In genomic region chr17:45574129-45574761, GRCm38 (mm10) we compare ENCODE assay signal across 7 mouse cellular contexts. TPM values are rescaled to one million over a fixed set of nuclear protein-coding genes. Genes with fewer than 3 reads are reported as not detected.
DNase-seq lines count a peak whose midpoint lies in the region; ATAC-seq and TF ChIP-seq lines count a peak whose summit lies in the region.

No protein-coding gene starts in this region.

- H3K27ac ChIP-seq in embryonic facial prominence, embryonic 11.5 days (replicated peaks; ENCODE audit: low read depth, low read length), result peak overlapping the region; percentile 76
- peak overlapping the region; percentile 98 for H3K27ac ChIP-seq in kidney, adult 2 months (ENCODE audit: insufficient read depth, low read depth, low read length)
- H3K27ac ChIP-seq in limb, embryonic 10.5 days, result peak overlapping the region; percentile 97
- H3K27ac ChIP-seq in midbrain, embryonic 11.5 days (ENCODE audit: low read depth, low read length), result peak overlapping the region; percentile 92

- H3K9me3 ChIP-seq in embryonic facial prominence, embryonic 11.5 days (replicated peaks; ENCODE audit: control insufficient read depth, low read length), result no peaks in the 10 kb centered on the region
- no peaks in the 10 kb centered on the region for H3K9me3 ChIP-seq in limb, embryonic 10.5 days (replicated peaks)
- H3K9me3 ChIP-seq in midbrain, embryonic 11.5 days (ENCODE audit: control insufficient read depth, low read length), result no peaks in the 10 kb centered on the region

- H3K4me2 ChIP-seq in embryonic facial prominence, embryonic 11.5 days (ENCODE audit: low read depth, low read length), result peak overlapping the region; percentile 83
- H3K4me2 ChIP-seq in midbrain, embryonic 11.5 days, result peak overlapping the region; percentile 78

- no peaks in the 10 kb centered on the region for H3K27me3 ChIP-seq in embryonic facial prominence, embryonic 11.5 days (ENCODE audit: control insufficient read depth, insufficient read depth, low read length)
- H3K27me3 ChIP-seq in kidney, adult 2 months (replicated peaks; ENCODE audit: control insufficient read depth, insufficient read depth, low read length), result no peaks in the 10 kb centered on the region
- no peaks in the 10 kb centered on the region for H3K27me3 ChIP-seq in limb, embryonic 10.5 days (ENCODE audit: low read depth, poor library complexity, severe bottlenecking)
- no peaks in the 10 kb centered on the region for H3K27me3 ChIP-seq in midbrain, embryonic 11.5 days (ENCODE audit: control insufficient read depth, insufficient read depth, low read length)

- peak overlapping the region; percentile 100 for H3K4me3 ChIP-seq in embryonic facial prominence, embryonic 11.5 days (ENCODE audit: low read depth, low read length)
- H3K4me3 ChIP-seq in kidney, adult 2 months (ENCODE audit: insufficient read depth, low read depth, low read length), result peak overlapping the region; percentile 79
- H3K4me3 ChIP-seq in limb, embryonic 10.5 days, result peak overlapping the region; percentile 77
- H3K4me3 ChIP-seq in midbrain, embryonic 11.5 days (ENCODE audit: low read depth, low read length), result peak overlapping the region; percentile 99

- WGBS in embryonic facial prominence, embryonic 11.5 days, result 4% methylated on average over 17 of the region's 17 CpGs
- 3% methylated on average over 17 of the region's 17 CpGs for WGBS in kidney, adult 2 months
- WGBS in limb, embryonic 10.5 days, result 5% methylated on average over 17 of the region's 17 CpGs
- WGBS in midbrain, embryonic 11.5 days, result 2% methylated on average over 17 of the region's 17 CpGs

- TF ChIP-seq POLR2A in kidney, adult 2 months (IDR thresholded peaks at IDR 0.05; ENCODE audit: low read depth, low read length), result peak; percentile 44

- peak overlapping the region; percentile 98 for H3K9ac ChIP-seq in embryonic facial prominence, embryonic 11.5 days (replicated peaks; ENCODE audit: low read length)
- peak overlapping the region; percentile 99 for H3K9ac ChIP-seq in midbrain, embryonic 11.5 days (ENCODE audit: low read length)

- no peak for TF ChIP-seq CTCF in kidney, adult 2 months (conservative IDR thresholded peaks at IDR 0.05; ENCODE audit: insufficient read depth, insufficient read length, low read depth, low read length)

- peak; percentile 81 for DNase-seq in adrenal gland, adult 8-10 months
- peak; percentile 56 for DNase-seq in embryonic facial prominence, embryonic 11.5 days (ENCODE audit: low spot score)
- DNase-seq in heart, adult 8-10 months (ENCODE audit: low spot score), result peak; percentile 69
- DNase-seq in kidney, adult 2 months, result peak; percentile 78
- peak; percentile 79 for DNase-seq in limb, embryonic 10.5 days (ENCODE audit: low spot score)
- DNase-seq in midbrain, embryonic 11.5 days (ENCODE audit: low spot score, missing footprints), result peak; percentile 96
- DNase-seq in spleen, adult 18-20 months, result peak; percentile 69 to 76

- ATAC-seq in embryonic facial prominence, embryonic 11.5 days (replicated peaks; ENCODE audit: insufficient number of reproducible peaks, low FRiP score, low TSS enrichment, low read depth), result peak; percentile 24
- ATAC-seq in midbrain, embryonic 11.5 days (ENCODE audit: low FRiP score), result peak; percentile 39

- H3K4me1 ChIP-seq in embryonic facial prominence, embryonic 11.5 days (ENCODE audit: control insufficient read depth, insufficient read depth, low read length), result no peaks in the 10 kb centered on the region; the same call in 1 of the 2 replicates
- peaks cover 10% of the 10 kb centered on the region; the same call in 1 of the 2 replicates for H3K4me1 ChIP-seq in kidney, adult 2 months (ENCODE audit: control insufficient read depth, insufficient read depth, low read length)
- H3K4me1 ChIP-seq in limb, embryonic 10.5 days, result peaks cover 31% of the 10 kb centered on the region
- H3K4me1 ChIP-seq in midbrain, embryonic 11.5 days (ENCODE audit: control insufficient read depth, insufficient read depth, low read length), result peaks cover 13% of the 10 kb centered on the region

- H3K36me3 ChIP-seq in embryonic facial prominence, embryonic 11.5 days (replicated peaks; ENCODE audit: control insufficient read depth, insufficient read depth, low read depth, low read length), result peaks cover 19% of the 10 kb centered on the region
- H3K36me3 ChIP-seq in kidney, adult 2 months (ENCODE audit: control insufficient read depth, insufficient read depth, low read length), result peaks cover 20% of the 10 kb centered on the region
- H3K36me3 ChIP-seq in limb, embryonic 10.5 days, result peaks cover 33% of the 10 kb centered on the region
- peaks cover 23% of the 10 kb centered on the region for H3K36me3 ChIP-seq in midbrain, embryonic 11.5 days (ENCODE audit: control insufficient read depth, insufficient read depth, low read length)

RNA-seq across cellular contexts. Expression of gene Hsp90ab1, which starts 1.2 kb away (rescaled TPM):
- 1,000 to 10,000 TPM; 1,432 to 3,205 (median 1,905) TPM for total RNA-seq in adrenal gland, adult 8-10 months (2022)
- polyA plus RNA-seq in embryonic facial prominence, embryonic 11.5 days (2014; fragmentation: Nextera tagmentation; extraction: Ambion mirVana), result 1,660 and 1,740 TPM in 2 replicates
- total RNA-seq in heart, adult 8-10 months (2022), result 1,000 to 10,000 TPM; 1,121 to 1,613 (median 1,357) TPM
- polyA plus RNA-seq in kidney, adult 2 months (2012; rRNA removed), result 369 and 408 TPM in 2 replicates
- 2,007 and 2,405 TPM in 2 replicates for polyA plus RNA-seq in limb, embryonic 10.5 days (2016; fragmentation: Nextera tagmentation; extraction: Ambion mirVana)
- 1,614 and 1,690 TPM in 2 replicates for polyA plus RNA-seq in midbrain, embryonic 11.5 days (2014; fragmentation: Nextera tagmentation; extraction: Ambion mirVana)

RNA-seq across cellular contexts. Expression of gene Slc35b2, which starts 10.6 kb away (rescaled TPM):
- total RNA-seq in adrenal gland, adult 8-10 months (2022), result 10 to 100 TPM; 51.7 to 68.9 (median 61.0) TPM
- 85.6 and 92.2 TPM in 2 replicates for polyA plus RNA-seq in embryonic facial prominence, embryonic 11.5 days (2014; fragmentation: Nextera tagmentation; extraction: Ambion mirVana)
- 10 to 100 TPM; 23.1 to 27.9 (median 25.3) TPM for total RNA-seq in heart, adult 8-10 months (2022)
- 75.5 and 96.1 TPM in 2 replicates for polyA plus RNA-seq in kidney, adult 2 months (2012; rRNA removed)
- 102 and 105 TPM in 2 replicates for polyA plus RNA-seq in limb, embryonic 10.5 days (2016; fragmentation: Nextera tagmentation; extraction: Ambion mirVana)
- polyA plus RNA-seq in midbrain, embryonic 11.5 days (2014; fragmentation: Nextera tagmentation; extraction: Ambion mirVana), result 97.2 and 102 TPM in 2 replicates

RNA-seq across cellular contexts. Expression of gene Nfkbie, which starts 18.7 kb away (rescaled TPM):
- total RNA-seq in adrenal gland, adult 8-10 months (2022), result 1 to 10 TPM; 4.2 to 6.4 (median 5.6) TPM
- polyA plus RNA-seq in embryonic facial prominence, embryonic 11.5 days (2014; fragmentation: Nextera tagmentation; extraction: Ambion mirVana), result 3.5 and 5.3 TPM in 2 replicates
- total RNA-seq in heart, adult 8-10 months (2022), result 1 to 10 TPM in 3 of 4 experiments, under 1 TPM in 1; 0.65 to 1.5 (median 1.3) TPM
- 4.3 and 5.8 TPM in 2 replicates for polyA plus RNA-seq in kidney, adult 2 months (2012; rRNA removed)
- polyA plus RNA-seq in limb, embryonic 10.5 days (2016; fragmentation: Nextera tagmentation; extraction: Ambion mirVana), result 5.1 and 5.2 TPM in 2 replicates
- polyA plus RNA-seq in midbrain, embryonic 11.5 days (2014; fragmentation: Nextera tagmentation; extraction: Ambion mirVana), result 7.8 and 9.0 TPM in 2 replicates

RNA-seq across cellular contexts. Expression of gene Tmem151b, which starts 24.8 kb away (rescaled TPM):
- under 1 TPM; 0.09 to 0.17 (median 0.14) TPM for total RNA-seq in adrenal gland, adult 8-10 months (2022)
- polyA plus RNA-seq in embryonic facial prominence, embryonic 11.5 days (2014; fragmentation: Nextera tagmentation; extraction: Ambion mirVana), result 5.4 and 6.3 TPM in 2 replicates
- under 1 TPM in 1 of 4 experiments, not detected in 3; 0.09 TPM for total RNA-seq in heart, adult 8-10 months (2022)
- 1.9 and 2.1 TPM in 2 replicates for polyA plus RNA-seq in kidney, adult 2 months (2012; rRNA removed)
- 4.1 and 6.8 TPM in 2 replicates for polyA plus RNA-seq in limb, embryonic 10.5 days (2016; fragmentation: Nextera tagmentation; extraction: Ambion mirVana)
- polyA plus RNA-seq in midbrain, embryonic 11.5 days (2014; fragmentation: Nextera tagmentation; extraction: Ambion mirVana), result 5.1 and 6.2 TPM in 2 replicates

RNA-seq across cellular contexts. Expression of gene Slc29a1, which starts 25.2 kb away (rescaled TPM):
- total RNA-seq in adrenal gland, adult 8-10 months (2022), result 100 to 1,000 TPM; 145 to 174 (median 158) TPM
- polyA plus RNA-seq in embryonic facial prominence, embryonic 11.5 days (2014; fragmentation: Nextera tagmentation; extraction: Ambion mirVana), result 52.5 and 58.9 TPM in 2 replicates
- 10 to 100 TPM; 58.9 to 70.8 (median 66.9) TPM for total RNA-seq in heart, adult 8-10 months (2022)
- polyA plus RNA-seq in kidney, adult 2 months (2012; rRNA removed), result 89.5 and 90.4 TPM in 2 replicates
- polyA plus RNA-seq in limb, embryonic 10.5 days (2016; fragmentation: Nextera tagmentation; extraction: Ambion mirVana), result 40.3 and 41.6 TPM in 2 replicates
- polyA plus RNA-seq in midbrain, embryonic 11.5 days (2014; fragmentation: Nextera tagmentation; extraction: Ambion mirVana), result 45.1 and 46.8 TPM in 2 replicates

Comparison
In these comparisons a context has a peak if more than half of its experiments do, and no peak if none do; other contexts are left out.
1. Peak in every context shown above with its lines: DNase-seq, ATAC-seq, H3K4me3 ChIP-seq and H3K27ac ChIP-seq.